Mouse (Mus musculus): ENCODE data around the gene March8. TPM values are rescaled to one million over a fixed set of nuclear protein-coding genes. Genes with fewer than 3 reads are reported as not detected.
A peak's percentile ranks its signal among the peaks of the same experiment; 100 is the strongest.
"Not testable (repeated sequence)": the region's sequence is repeated elsewhere in the genome, so short reads cannot be mapped to it uniquely, and the experiment has no call there.

Gene March8
- polyA plus RNA-seq, 1 experiment from 2014 or later, result 30.8 TPM

- WGBS, result 78% methylated on average over 5 of the region's 5 CpGs
- no peak for ATAC-seq (ENCODE audit: insufficient read depth)
- H3K4me3 ChIP-seq (ENCODE audit: low read depth, low read length), result peak overlapping the region; percentile 95; the same call in 1 of the 2 replicates
These were observed 1.3 kb downstream of the March8 start for GRCm38 (mm10) chr6:116339088-116339487.

GRCm38 (mm10) chr6:116340521-116340920 lies 2.7 kb downstream of the March8 start:
- no peak for TF ChIP-seq CTCF (IDR thresholded peaks at IDR 0.05; ENCODE audit: low read depth)
- no peak overlapping the region for H3K9ac ChIP-seq
- 95% methylated on average over 1 of the region's 1 CpGs for WGBS
- DNase-seq (no peak), ATAC-seq (ENCODE audit: insufficient read depth) (no peak)
- H3K4me1 ChIP-seq (ENCODE audit: insufficient read depth), result no peaks in the 10 kb centered on the region
- no peak overlapping the region for H3K4me3 ChIP-seq (ENCODE audit: low read depth, low read length)
- no peaks in the 10 kb centered on the region for H3K36me3 ChIP-seq (ENCODE audit: insufficient read depth)
- H3K4me2 ChIP-seq, result no peak overlapping the region
- no peak overlapping the region for H3K27ac ChIP-seq (ENCODE audit: low read depth)
- no peaks in the 10 kb centered on the region for H3K27me3 ChIP-seq (ENCODE audit: insufficient read depth, low read length)
- no peaks in the 10 kb centered on the region for H3K9me3 ChIP-seq (ENCODE audit: low read depth, low read length)

More at GRCm38 (mm10) chr6:116339088-116339487, 1.3 kb downstream of the March8 start:
- Histone ChIP-seq H3K9ac (peak overlapping the region; percentile 26; the same call in 1 of the 2 replicates), H3K4me1 (ENCODE audit: insufficient read depth) (no peaks in the 10 kb centered on the region), H3K27me3 (ENCODE audit: insufficient read depth, low read length) (no peaks in the 10 kb centered on the region), H3K27ac (ENCODE audit: low read depth) (no peak overlapping the region), H3K9me3 (ENCODE audit: low read depth, low read length) (no peaks in the 10 kb centered on the region), H3K4me2 (peak overlapping the region; percentile 61), H3K36me3 (ENCODE audit: insufficient read depth) (no peaks in the 10 kb centered on the region)
- TF ChIP-seq CTCF (IDR thresholded peaks at IDR 0.05; ENCODE audit: low read depth), result no peak
- no peak for DNase-seq

GRCm38 (mm10) chr6:116347953-116348352 lies 10.1 kb downstream of the March8 start:
- Histone ChIP-seq H3K4me2 (no peak overlapping the region), H3K27me3 (ENCODE audit: insufficient read depth, low read length) (no peaks in the 10 kb centered on the region), H3K4me1 (ENCODE audit: insufficient read depth) (no peaks in the 10 kb centered on the region), H3K4me3 (ENCODE audit: low read depth, low read length) (no peak overlapping the region), H3K9ac (no peak overlapping the region), H3K9me3 (ENCODE audit: low read depth, low read length) (no peaks in the 10 kb centered on the region), H3K36me3 (ENCODE audit: insufficient read depth) (no peaks in the 10 kb centered on the region), H3K27ac (ENCODE audit: low read depth) (no peak overlapping the region)
- DNase-seq (no peak), ATAC-seq (ENCODE audit: insufficient read depth) (no peak)
- TF ChIP-seq CTCF (IDR thresholded peaks at IDR 0.05; ENCODE audit: low read depth), result no peak
- 75% methylated on average over 2 of the region's 2 CpGs for WGBS

- no peak for DNase-seq
These were observed 12.2 kb downstream of the March8 start for GRCm38 (mm10) chr6:116349997-116350396.

GRCm38 (mm10) chr6:116350643-116351042 lies 12.8 kb downstream of the March8 start:
- no peak overlapping the region; the same call in 1 of the 2 replicates for H3K4me2 ChIP-seq
- H3K4me3 ChIP-seq (ENCODE audit: low read depth, low read length), result no peak overlapping the region
- no peak overlapping the region for H3K9ac ChIP-seq
- no peaks in the 10 kb centered on the region for H3K9me3 ChIP-seq (ENCODE audit: low read depth, low read length)
- WGBS, result 76% methylated on average over 6 of the region's 6 CpGs
- H3K36me3 ChIP-seq (ENCODE audit: insufficient read depth), result no peaks in the 10 kb centered on the region
- no peak overlapping the region for H3K27ac ChIP-seq (ENCODE audit: low read depth)
- ATAC-seq (ENCODE audit: insufficient read depth), result peak; percentile 58; the same call in 1 of the 2 replicates
- TF ChIP-seq CTCF (IDR thresholded peaks at IDR 0.05; ENCODE audit: low read depth), result no peak
- H3K4me1 ChIP-seq (ENCODE audit: insufficient read depth), result no peaks in the 10 kb centered on the region
- DNase-seq, result no peak
- no peaks in the 10 kb centered on the region for H3K27me3 ChIP-seq (ENCODE audit: insufficient read depth, low read length)

More at GRCm38 (mm10) chr6:116349997-116350396, 12.2 kb downstream of the March8 start:
- no peaks in the 10 kb centered on the region for H3K36me3 ChIP-seq (ENCODE audit: insufficient read depth)
- no peak overlapping the region for H3K9ac ChIP-seq
- H3K4me1 ChIP-seq (ENCODE audit: insufficient read depth), result no peaks in the 10 kb centered on the region
- H3K27me3 ChIP-seq (ENCODE audit: insufficient read depth, low read length), result no peaks in the 10 kb centered on the region
- TF ChIP-seq CTCF (IDR thresholded peaks at IDR 0.05; ENCODE audit: low read depth), result no peak
- peak; percentile 44; the same call in 1 of the 2 replicates for ATAC-seq (ENCODE audit: insufficient read depth)
- no peak overlapping the region for H3K4me2 ChIP-seq
- no peak overlapping the region for H3K27ac ChIP-seq (ENCODE audit: low read depth)
- no peaks in the 10 kb centered on the region for H3K9me3 ChIP-seq (ENCODE audit: low read depth, low read length)
- no peak overlapping the region for H3K4me3 ChIP-seq (ENCODE audit: low read depth, low read length)
- 80% methylated on average over 3 of the region's 3 CpGs for WGBS

- no peak for DNase-seq
- WGBS, result 78% methylated on average over 4 of the region's 4 CpGs
- no peak overlapping the region for H3K4me3 ChIP-seq (ENCODE audit: low read depth, low read length)
- H3K4me1 ChIP-seq (ENCODE audit: insufficient read depth), result no peaks in the 10 kb centered on the region
- no peaks in the 10 kb centered on the region for H3K9me3 ChIP-seq (ENCODE audit: low read depth, low read length)
- no peak for TF ChIP-seq CTCF (IDR thresholded peaks at IDR 0.05; ENCODE audit: low read depth)
- no peak overlapping the region for H3K4me2 ChIP-seq
- H3K27me3 ChIP-seq (ENCODE audit: insufficient read depth, low read length), result no peaks in the 10 kb centered on the region
- H3K9ac ChIP-seq, result no peak overlapping the region; the same call in 1 of the 2 replicates
- H3K27ac ChIP-seq (ENCODE audit: low read depth), result no peak overlapping the region
- ATAC-seq (ENCODE audit: insufficient read depth), result no peak
- no peaks in the 10 kb centered on the region for H3K36me3 ChIP-seq (ENCODE audit: insufficient read depth)
These were observed 13.7 kb downstream of the March8 start for GRCm38 (mm10) chr6:116351534-116351933.

- DNase-seq (no peak), ATAC-seq (ENCODE audit: insufficient read depth) (no peak)
- Histone ChIP-seq H3K9ac (no peak overlapping the region), H3K4me1 (ENCODE audit: insufficient read depth) (no peaks in the 10 kb centered on the region), H3K27ac (ENCODE audit: low read depth) (no peak overlapping the region), H3K36me3 (ENCODE audit: insufficient read depth) (no peaks in the 10 kb centered on the region), H3K9me3 (ENCODE audit: low read depth, low read length) (no peaks in the 10 kb centered on the region), H3K4me2 (no peak overlapping the region), H3K27me3 (ENCODE audit: insufficient read depth, low read length) (no peaks in the 10 kb centered on the region), H3K4me3 (ENCODE audit: low read depth, low read length) (no peak overlapping the region)
- 71% methylated on average over 1 of the region's 1 CpGs for WGBS
- TF ChIP-seq CTCF (IDR thresholded peaks at IDR 0.05; ENCODE audit: low read depth), result no peak
These were observed 15.6 kb downstream of the March8 start for GRCm38 (mm10) chr6:116353428-116353827.

GRCm38 (mm10) chr6:116356311-116356947 lies 18.6 kb downstream of the March8 start:
- H3K27ac ChIP-seq (ENCODE audit: low read depth); H3K4me3 ChIP-seq (ENCODE audit: low read depth, low read length); H3K4me1 ChIP-seq (ENCODE audit: insufficient read depth); H3K4me2 ChIP-seq; H3K36me3 ChIP-seq (ENCODE audit: insufficient read depth); ATAC-seq (ENCODE audit: insufficient read depth); H3K9ac ChIP-seq; H3K27me3 ChIP-seq (ENCODE audit: insufficient read depth, low read length); DNase-seq; H3K9me3 ChIP-seq (ENCODE audit: low read depth, low read length): not testable (repeated sequence)
- 70% methylated on average over 8 of the region's 8 CpGs for WGBS

Data from lung, embryonic 14.5 days (tissue).